30 mouse cellular contexts compared by ENCODE assay signal in the genomic region with DNA sequence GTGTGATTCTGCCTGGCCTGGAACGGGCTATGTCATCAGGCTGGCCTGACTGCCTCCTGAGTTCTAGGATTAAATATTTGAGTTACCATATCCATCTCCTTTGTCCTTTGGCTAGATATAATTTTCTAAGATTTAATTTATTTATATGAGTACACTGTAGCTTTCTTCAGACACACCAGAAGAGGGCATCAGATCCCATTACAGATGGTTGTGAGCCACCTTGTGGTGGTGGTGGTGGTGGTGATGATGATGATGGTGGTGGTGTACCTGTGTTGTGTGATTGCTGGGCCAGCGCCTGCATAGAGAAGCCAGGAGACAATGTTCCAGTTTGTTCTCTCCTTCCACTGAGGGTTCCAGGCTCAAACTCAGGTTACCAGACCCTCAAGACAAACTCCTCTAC. TPM values are rescaled to one million over a fixed set of nuclear protein-coding genes. Genes with fewer than 3 reads are reported as not detected.
DNase-seq lines count a peak whose midpoint lies in the region; ATAC-seq and TF ChIP-seq lines count a peak whose summit lies in the region.
"Had no signal": no experiment of that assay in that cellular context is flagged by ENCODE, and none has a peak within 500 bp of the region (broad histone marks: within the 10 kb centered on the region; RNA-seq: fewer than 3 reads in every experiment).

No protein-coding gene starts in this region.

- TF ChIP-seq CTCF in forebrain, postnatal 0 days (IDR thresholded peaks at IDR 0.05; ENCODE audit: low read depth) = peak; percentile 35
- peak; percentile 29; the same call in 1 of the 2 replicates for TF ChIP-seq CTCF in kidney, postnatal 0 days (IDR thresholded peaks at IDR 0.05; ENCODE audit: low read depth)
- TF ChIP-seq CTCF in lung, embryonic 14.5 days (IDR thresholded peaks at IDR 0.05; ENCODE audit: low read depth) = 0 out of 2 replicates have a peak, but pooled peaks have one; percentile 17

- H3K9ac ChIP-seq in forebrain, postnatal 0 days = no peak overlapping the region
- H3K9ac ChIP-seq in forebrain, embryonic 12.5 days = no peak overlapping the region
- no peak overlapping the region for H3K9ac ChIP-seq in kidney, postnatal 0 days (ENCODE audit: low read depth, low read length)
- H3K9ac ChIP-seq in lung, embryonic 14.5 days = no peak overlapping the region
- H3K9ac ChIP-seq: embryonic facial prominence, embryonic 13.5 days; heart, embryonic 12.5 days; hindbrain, embryonic 14.5 days; limb, embryonic 12.5 days; lung, embryonic 15.5 days; midbrain, embryonic 12.5 days; neural tube, embryonic 15.5 days had no signal

- no peaks in the 10 kb centered on the region for H3K4me1 ChIP-seq in forebrain, postnatal 0 days (ENCODE audit: insufficient read depth)
- H3K4me1 ChIP-seq in forebrain, embryonic 12.5 days = 0 out of 2 replicates have a peak, but pooled peaks cover 6% of the 10 kb centered on the region
- H3K4me1 ChIP-seq in kidney, postnatal 0 days (replicated peaks; ENCODE audit: insufficient read depth, low read length) = no peaks in the 10 kb centered on the region
- H3K4me1 ChIP-seq in lung, embryonic 14.5 days (ENCODE audit: insufficient read depth) = no peaks in the 10 kb centered on the region
- H3K4me1 ChIP-seq: embryonic facial prominence, embryonic 13.5 days; limb, embryonic 12.5 days had no signal

- no peak for ATAC-seq in forebrain, postnatal 0 days
- no peak for ATAC-seq in forebrain, embryonic 12.5 days (ENCODE audit: low FRiP score)
- no peak for ATAC-seq in kidney, postnatal 0 days (replicated peaks; ENCODE audit: low FRiP score, low read depth)
- no peak for ATAC-seq in lung, embryonic 14.5 days (ENCODE audit: insufficient read depth)
- ATAC-seq: forebrain, embryonic 16.5 days had no signal

- DNase-seq in forebrain, postnatal 0 days = no peak
- no peak for DNase-seq in kidney, postnatal 0 days (ENCODE audit: low spot score)
- no peak for DNase-seq in kidney, adult 8-10 months
- no peak for DNase-seq in lung, embryonic 14.5 days
- DNase-seq in lung, postnatal 25 days (ENCODE audit: low spot score) = no peak
- DNase-seq in spleen, postnatal 14 days (ENCODE audit: low spot score in 2 of 2) = no peak
- DNase-seq: adrenal gland, postnatal 10 days; cerebellum, adult 9-10 months; gastrocnemius, postnatal 14 days; kidney, adult 18-20 months; kidney, postnatal 4 days; layer of hippocampus, adult 9-11 months; lung, postnatal 4 days; retina, postnatal 1 day; right cerebral cortex, postnatal 14 days; thymus, adult 18-20 months; thymus, postnatal 25 days had no signal

- H3K27me3 ChIP-seq in forebrain, postnatal 0 days (ENCODE audit: insufficient read depth, low read length) = no peaks in the 10 kb centered on the region
- no peaks in the 10 kb centered on the region for H3K27me3 ChIP-seq in forebrain, embryonic 12.5 days
- no peaks in the 10 kb centered on the region for H3K27me3 ChIP-seq in kidney, postnatal 0 days (ENCODE audit: insufficient read depth, low read length)
- H3K27me3 ChIP-seq in lung, embryonic 14.5 days (ENCODE audit: insufficient read depth, low read length) = no peaks in the 10 kb centered on the region
- H3K27me3 ChIP-seq: embryonic facial prominence, embryonic 13.5 days; heart, embryonic 12.5 days; limb, embryonic 12.5 days; lung, embryonic 15.5 days; megakaryocyte, embryonic 14.5 days; midbrain, embryonic 12.5 days; neural tube, embryonic 15.5 days had no signal

- WGBS in forebrain, postnatal 0 days = 87% methylated on average over 2 of the region's 2 CpGs
- 88% methylated on average over 2 of the region's 2 CpGs for WGBS in forebrain, embryonic 12.5 days
- WGBS in kidney, postnatal 0 days = 100% methylated on average over 2 of the region's 2 CpGs
- WGBS in lung, embryonic 14.5 days = 93% methylated on average over 2 of the region's 2 CpGs

- no peak overlapping the region for H3K27ac ChIP-seq in forebrain, postnatal 0 days (ENCODE audit: low read depth, low read length)
- no peak overlapping the region for H3K27ac ChIP-seq in forebrain, embryonic 12.5 days
- no peak overlapping the region for H3K27ac ChIP-seq in kidney, postnatal 0 days
- H3K27ac ChIP-seq in lung, embryonic 14.5 days (ENCODE audit: low read depth) = no peak overlapping the region
- H3K27ac ChIP-seq: embryonic facial prominence, embryonic 13.5 days; forebrain, embryonic 10.5 days; hindbrain, embryonic 14.5 days; limb, embryonic 12.5 days; lung, embryonic 15.5 days; midbrain, embryonic 12.5 days; neural tube, embryonic 15.5 days had no signal

- no peak overlapping the region for H3K4me2 ChIP-seq in forebrain, postnatal 0 days (ENCODE audit: low read depth)
- no peak overlapping the region for H3K4me2 ChIP-seq in forebrain, embryonic 12.5 days
- H3K4me2 ChIP-seq in kidney, postnatal 0 days (ENCODE audit: low read length) = no peak overlapping the region
- no peak overlapping the region for H3K4me2 ChIP-seq in lung, embryonic 14.5 days
- H3K4me2 ChIP-seq: embryonic facial prominence, embryonic 13.5 days; heart, embryonic 12.5 days; hindbrain, embryonic 14.5 days; limb, embryonic 12.5 days; liver, embryonic 11.5 days; lung, embryonic 15.5 days; midbrain, embryonic 12.5 days; neural tube, embryonic 15.5 days had no signal

- H3K9me3 ChIP-seq in forebrain, postnatal 0 days (ENCODE audit: low read length) = no peaks in the 10 kb centered on the region
- H3K9me3 ChIP-seq in forebrain, embryonic 12.5 days = no peaks in the 10 kb centered on the region
- no peaks in the 10 kb centered on the region for H3K9me3 ChIP-seq in kidney, postnatal 0 days (replicated peaks; ENCODE audit: low read length)
- H3K9me3 ChIP-seq in lung, embryonic 14.5 days (ENCODE audit: low read depth, low read length) = no peaks in the 10 kb centered on the region
- H3K9me3 ChIP-seq: embryonic facial prominence, embryonic 13.5 days; forebrain, embryonic 10.5 days; G1E; heart, embryonic 12.5 days; limb, embryonic 12.5 days; lung, embryonic 15.5 days; megakaryocyte, embryonic 14.5 days; midbrain, embryonic 12.5 days; neural tube, embryonic 15.5 days had no signal

- H3K36me3 ChIP-seq in forebrain, postnatal 0 days (ENCODE audit: insufficient read depth) = no peaks in the 10 kb centered on the region
- H3K36me3 ChIP-seq in forebrain, embryonic 12.5 days (replicated peaks) = no peaks in the 10 kb centered on the region
- H3K36me3 ChIP-seq in kidney, postnatal 0 days (ENCODE audit: insufficient read depth, low read length) = no peaks in the 10 kb centered on the region
- no peaks in the 10 kb centered on the region for H3K36me3 ChIP-seq in lung, embryonic 14.5 days (ENCODE audit: insufficient read depth)
- H3K36me3 ChIP-seq: embryonic facial prominence, embryonic 13.5 days; forebrain, embryonic 10.5 days; G1E; heart, embryonic 12.5 days; limb, embryonic 12.5 days; lung, embryonic 15.5 days; midbrain, embryonic 12.5 days; neural tube, embryonic 15.5 days had no signal

- no peak overlapping the region for H3K4me3 ChIP-seq in forebrain, postnatal 0 days (ENCODE audit: low read depth, low read length)
- no peak overlapping the region for H3K4me3 ChIP-seq in forebrain, embryonic 12.5 days (replicated peaks)
- no peak overlapping the region for H3K4me3 ChIP-seq in kidney, postnatal 0 days (replicated peaks; ENCODE audit: low read depth, low read length)
- no peak overlapping the region for H3K4me3 ChIP-seq in lung, embryonic 14.5 days (ENCODE audit: low read depth, low read length)
- H3K4me3 ChIP-seq: embryonic facial prominence, embryonic 13.5 days; forebrain, embryonic 10.5 days; heart, embryonic 12.5 days; limb, embryonic 12.5 days; lung, embryonic 15.5 days; megakaryocyte, embryonic 14.5 days; midbrain, embryonic 12.5 days; neural tube, embryonic 15.5 days had no signal

RNA-seq across cellular contexts. Expression of a gene that starts 4.7 kb away (rescaled TPM):
- total RNA-seq in forebrain, postnatal 0 days (2014; rRNA removed) = 45.9 and 57.1 TPM in 2 replicates
- 111 and 148 TPM in 2 replicates for polyA plus RNA-seq in forebrain, postnatal 0 days (2015; fragmentation: Nextera tagmentation; extraction: Ambion mirVana)
- 105 and 111 TPM in 2 replicates for polyA plus RNA-seq in forebrain, embryonic 12.5 days (2016; fragmentation: Nextera tagmentation; extraction: Ambion mirVana)
- polyA plus RNA-seq in kidney, postnatal 0 days (2015; fragmentation: Nextera tagmentation; extraction: Ambion mirVana) = 63.8 and 68.9 TPM in 2 replicates
- polyA plus RNA-seq in lung, embryonic 14.5 days (2014; fragmentation: Nextera tagmentation; extraction: Ambion mirVana) = 73.6 and 77.3 TPM in 2 replicates

RNA-seq across cellular contexts. Expression of a gene that starts 11.5 kb away (rescaled TPM):
- total RNA-seq in forebrain, postnatal 0 days (2014; rRNA removed) = 332 and 415 TPM in 2 replicates
- polyA plus RNA-seq in forebrain, postnatal 0 days (2015; fragmentation: Nextera tagmentation; extraction: Ambion mirVana) = 412 and 413 TPM in 2 replicates
- 708 and 716 TPM in 2 replicates for polyA plus RNA-seq in forebrain, embryonic 12.5 days (2016; fragmentation: Nextera tagmentation; extraction: Ambion mirVana)
- 636 and 701 TPM in 2 replicates for polyA plus RNA-seq in kidney, postnatal 0 days (2015; fragmentation: Nextera tagmentation; extraction: Ambion mirVana)
- polyA plus RNA-seq in lung, embryonic 14.5 days (2014; fragmentation: Nextera tagmentation; extraction: Ambion mirVana) = 563 and 569 TPM in 2 replicates

RNA-seq across cellular contexts. Expression of a gene that starts 47.6 kb away (rescaled TPM):
- total RNA-seq in forebrain, postnatal 0 days (2014; rRNA removed) = 41.9 and 42.7 TPM in 2 replicates
- 41.2 and 48.6 TPM in 2 replicates for polyA plus RNA-seq in forebrain, postnatal 0 days (2015; fragmentation: Nextera tagmentation; extraction: Ambion mirVana)
- polyA plus RNA-seq in forebrain, embryonic 12.5 days (2016; fragmentation: Nextera tagmentation; extraction: Ambion mirVana) = 30.8 and 31.5 TPM in 2 replicates
- polyA plus RNA-seq in kidney, postnatal 0 days (2015; fragmentation: Nextera tagmentation; extraction: Ambion mirVana) = 60.5 and 64.0 TPM in 2 replicates
- 37.5 and 40.9 TPM in 2 replicates for polyA plus RNA-seq in lung, embryonic 14.5 days (2014; fragmentation: Nextera tagmentation; extraction: Ambion mirVana)

RNA-seq across cellular contexts. Expression of a gene that starts 47.7 kb away (rescaled TPM):
- total RNA-seq in forebrain, postnatal 0 days (2014; rRNA removed) = 91.3 and 132 TPM in 2 replicates
- 529 and 662 TPM in 2 replicates for polyA plus RNA-seq in forebrain, postnatal 0 days (2015; fragmentation: Nextera tagmentation; extraction: Ambion mirVana)
- 388 and 397 TPM in 2 replicates for polyA plus RNA-seq in forebrain, embryonic 12.5 days (2016; fragmentation: Nextera tagmentation; extraction: Ambion mirVana)
- 524 and 529 TPM in 2 replicates for polyA plus RNA-seq in kidney, postnatal 0 days (2015; fragmentation: Nextera tagmentation; extraction: Ambion mirVana)
- 396 and 414 TPM in 2 replicates for polyA plus RNA-seq in lung, embryonic 14.5 days (2014; fragmentation: Nextera tagmentation; extraction: Ambion mirVana)
